Mouse (Mus musculus): Measurements from ENCODE around the gene Tnfrsf21.

- TF ChIP-seq CTCF (IDR thresholded peaks at IDR 0.05; ENCODE audit: low read depth, low read length) (no peak), POLR2A (IDR thresholded peaks at IDR 0.05; ENCODE audit: borderline replicate concordance, low read depth, low read length) (no peak)
These were observed 48.4 kb downstream of the Tnfrsf21 start for GRCm38 (mm10) chr17:43064705-43065104.

All from bone marrow macrophage, adult 2 months (primary cell).